Mouse (Mus musculus): ENCODE measurements around the gene Npff. TPM values are rescaled to one million over a fixed set of nuclear protein-coding genes. Genes with fewer than 3 reads are reported as not detected.

The Npff gene
- polyA plus RNA-seq, 1 experiment from 2014 or later, result 3.6 TPM

DNA sequence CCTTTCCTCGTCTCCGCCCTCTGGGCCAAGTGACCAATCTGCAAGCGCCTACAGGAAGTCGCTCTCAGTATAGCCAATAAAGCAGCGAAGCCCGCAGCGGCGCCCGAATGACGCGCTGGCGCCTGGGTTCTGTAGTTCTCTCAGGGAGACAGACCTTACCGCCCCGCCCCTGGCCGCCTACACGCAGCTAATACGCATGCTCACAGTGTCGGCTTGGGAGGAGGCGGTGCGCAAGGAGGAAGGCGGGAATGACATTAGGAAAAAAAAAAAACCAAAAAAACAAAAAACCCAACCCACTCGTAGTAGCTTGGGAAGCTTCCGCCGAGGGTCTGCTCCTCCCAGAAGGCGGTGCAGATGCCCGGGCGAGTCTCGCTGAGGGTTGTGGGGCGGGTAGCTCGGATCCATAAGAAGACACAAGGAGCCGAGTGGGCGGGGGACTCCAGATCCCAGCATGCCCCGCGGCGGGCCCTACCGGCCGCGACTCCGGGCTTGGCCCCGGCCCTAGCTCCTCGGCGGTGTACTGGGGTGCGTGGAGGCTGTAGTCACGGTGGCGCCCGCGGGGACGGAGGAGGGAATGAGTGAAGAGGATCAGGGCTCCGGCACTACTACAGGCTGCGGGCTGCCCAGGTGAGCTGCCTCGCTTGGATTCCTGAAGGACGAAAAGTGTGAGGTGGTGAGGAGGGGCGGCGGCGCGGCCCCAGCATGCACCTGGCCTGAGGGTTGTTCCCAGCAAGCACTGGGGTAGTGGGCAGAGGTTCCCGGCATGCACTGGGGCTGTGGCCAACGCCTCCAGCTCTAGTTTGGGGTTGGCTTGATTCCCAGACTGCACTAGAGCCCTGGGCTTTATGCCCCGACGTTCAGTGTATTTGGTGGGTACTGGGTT lies 6.5 kb downstream of the Npff start, which contains the start of gene Tarbp2:
Gene Tarbp2 (plus strand): TSS at position 217 of the 883 bp plus-strand sequence.
- peak within 1 kb of the TSS; percentile 99 for H3K27ac ChIP-seq
- H3K4me1 ChIP-seq, result peaks cover 40% of the 10 kb centered on the region
- H3K4me2 ChIP-seq (replicated peaks), result peak within 1 kb of the TSS; percentile 82
- no peaks in the 10 kb centered on the region for H3K27me3 ChIP-seq
- no peaks in the 10 kb centered on the region for H3K9me3 ChIP-seq (replicated peaks)
- peaks cover 16% of the 10 kb centered on the region for H3K36me3 ChIP-seq
- WGBS, result 1% methylated on average over 58 of the region's 60 CpGs
- H3K9ac ChIP-seq, result peak within 1 kb of the TSS; percentile 88
- H3K4me3 ChIP-seq, result peak within 1 kb of the TSS; percentile 55
- peak; percentile 93 for ATAC-seq (ENCODE audit: low FRiP score)

DNA sequence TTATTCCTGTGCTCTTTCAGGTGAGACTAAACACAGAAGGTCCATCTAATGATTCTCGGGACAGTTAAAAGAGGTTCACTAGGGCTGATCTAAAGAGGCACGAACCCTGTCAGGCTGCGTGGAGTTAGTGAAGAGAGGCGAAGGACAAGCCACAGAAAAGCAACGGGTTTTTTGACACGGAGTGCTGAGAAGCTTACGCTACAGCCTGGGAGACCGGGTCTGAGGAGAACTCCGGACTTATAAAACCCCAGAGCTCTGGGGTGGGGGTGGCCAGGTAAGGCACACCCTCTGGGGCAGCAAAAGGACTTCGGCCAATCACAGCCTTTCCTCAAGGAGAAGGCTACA lies 7.1 kb downstream of the Npff start:
- peak overlapping the region; percentile 55 for H3K4me3 ChIP-seq
- peak overlapping the region; percentile 82 for H3K4me2 ChIP-seq (replicated peaks)
- 0% methylated on average over 10 of the region's 10 CpGs for WGBS
- peaks cover 47% of the 10 kb centered on the region for H3K4me1 ChIP-seq
- H3K9me3 ChIP-seq (replicated peaks), result no peaks in the 10 kb centered on the region
- no peak for ATAC-seq (ENCODE audit: low FRiP score)
- peak overlapping the region; percentile 88 for H3K9ac ChIP-seq
- H3K27ac ChIP-seq, result peak overlapping the region; percentile 95
- H3K36me3 ChIP-seq, result peaks cover 15% of the 10 kb centered on the region
- no peaks in the 10 kb centered on the region for H3K27me3 ChIP-seq

GRCm38 (mm10) chr15:102516728-102517404 lies 7.9 kb downstream of the Npff start, which contains the start of gene Map3k12:
Gene Map3k12, minus strand, starts transcription at chr15:102517064.
- Histone ChIP-seq H3K27ac (peak within 1 kb of the TSS; percentile 99), H3K4me2 (replicated peaks) (peak within 1 kb of the TSS; percentile 82), H3K36me3 (peaks cover 7% of the 10 kb centered on the region), H3K27me3 (no peaks in the 10 kb centered on the region), H3K9ac (peak within 1 kb of the TSS; percentile 88), H3K9me3 (replicated peaks) (no peaks in the 10 kb centered on the region), H3K4me1 (peaks cover 54% of the 10 kb centered on the region), H3K4me3 (peak within 1 kb of the TSS; percentile 55)
- peak; percentile 15 for ATAC-seq (ENCODE audit: low FRiP score)
- WGBS, result 1% methylated on average over 43 of the region's 43 CpGs

DNA sequence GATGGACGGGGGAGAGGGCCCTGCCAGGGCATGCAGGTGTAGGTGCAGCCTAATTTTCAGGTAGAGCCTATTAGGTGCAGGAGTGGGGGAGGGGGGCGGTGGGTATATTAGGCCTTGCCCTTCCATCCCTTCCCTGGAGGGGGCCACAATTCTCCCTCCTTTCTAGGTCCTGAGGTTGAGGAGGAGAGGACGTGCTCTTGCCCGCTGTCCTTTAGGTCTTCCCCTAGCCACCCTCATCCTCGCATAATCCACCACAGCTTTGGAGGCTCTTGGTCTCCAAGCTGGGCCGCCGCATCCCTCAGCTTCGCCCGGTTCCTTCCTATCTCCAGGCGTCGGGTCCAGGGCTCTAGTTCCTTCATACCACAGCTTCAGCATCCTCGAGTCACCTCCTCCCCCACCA lies 8.4 kb downstream of the Npff start:
- Histone ChIP-seq H3K9ac (peak overlapping the region; percentile 88), H3K9me3 (replicated peaks) (no peaks in the 10 kb centered on the region), H3K27me3 (no peaks in the 10 kb centered on the region), H3K4me3 (peak overlapping the region; percentile 55), H3K36me3 (peaks cover 2% of the 10 kb centered on the region), H3K4me2 (replicated peaks) (peak overlapping the region; percentile 82), H3K4me1 (peaks cover 60% of the 10 kb centered on the region), H3K27ac (peak overlapping the region; percentile 95)
- WGBS, result 2% methylated on average over 12 of the region's 12 CpGs
- ATAC-seq (ENCODE audit: low FRiP score), result no peak

DNA sequence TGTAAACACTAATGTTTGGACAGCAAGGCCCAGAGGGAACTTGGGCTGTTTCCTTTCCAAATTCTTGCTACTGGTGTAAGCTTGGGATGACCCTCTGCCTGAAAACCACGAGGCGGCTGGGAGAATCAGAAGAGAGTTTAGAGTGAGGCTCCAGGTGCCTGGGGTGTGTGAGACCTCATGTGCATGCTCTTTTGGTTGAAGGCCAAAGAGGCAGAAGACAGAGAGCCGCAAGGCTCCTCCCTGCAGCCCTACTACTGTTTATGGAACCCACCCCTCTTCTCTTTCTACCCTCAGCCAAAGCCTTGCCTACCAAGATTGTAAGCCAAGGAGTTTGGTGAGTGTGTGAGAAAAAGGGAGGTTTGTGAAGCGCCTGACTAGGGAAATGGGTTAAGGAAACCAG lies 9.0 kb downstream of the Npff start:
- peak overlapping the region; percentile 95 for H3K27ac ChIP-seq
- peak overlapping the region; percentile 88 for H3K9ac ChIP-seq
- H3K4me1 ChIP-seq, result peaks cover 65% of the 10 kb centered on the region
- no peaks in the 10 kb centered on the region for H3K36me3 ChIP-seq
- no peaks in the 10 kb centered on the region for H3K9me3 ChIP-seq (replicated peaks)
- H3K27me3 ChIP-seq, result no peaks in the 10 kb centered on the region
- ATAC-seq (ENCODE audit: low FRiP score), result no peak
- H3K4me2 ChIP-seq (replicated peaks), result peak overlapping the region; percentile 82
- peak overlapping the region; percentile 55 for H3K4me3 ChIP-seq
- WGBS, result 44% methylated on average over 4 of the region's 4 CpGs

DNA sequence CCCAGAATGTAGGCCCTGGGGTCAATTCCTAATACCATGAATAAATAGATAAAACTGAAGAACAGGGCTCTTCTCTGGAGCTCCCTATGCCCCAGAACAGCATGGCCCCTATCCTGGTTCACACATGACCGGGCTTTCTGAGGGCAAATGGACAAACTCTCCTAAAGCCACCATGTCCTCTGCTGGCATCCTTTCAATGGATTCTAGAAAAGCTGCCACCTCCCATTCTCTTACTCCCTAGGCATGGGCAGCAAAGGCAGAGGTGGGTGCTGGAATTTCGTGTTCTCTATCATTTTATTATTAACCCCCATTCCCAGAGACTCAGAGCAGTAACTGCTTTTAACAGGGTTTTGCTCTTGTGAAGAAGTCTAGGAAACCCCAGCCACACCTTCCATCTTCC lies 9.5 kb downstream of the Npff start:
- Histone ChIP-seq H3K27me3 (no peaks in the 10 kb centered on the region), H3K9me3 (replicated peaks) (no peaks in the 10 kb centered on the region), H3K27ac (no peak overlapping the region), H3K4me1 (peaks cover 67% of the 10 kb centered on the region), H3K4me2 (replicated peaks) (peak overlapping the region; percentile 82), H3K36me3 (no peaks in the 10 kb centered on the region), H3K4me3 (peak overlapping the region; percentile 55; the same call in 1 of the 2 replicates), H3K9ac (no peak overlapping the region)
- 88% methylated on average over 2 of the region's 2 CpGs for WGBS
- no peak for ATAC-seq (ENCODE audit: low FRiP score)

DNA sequence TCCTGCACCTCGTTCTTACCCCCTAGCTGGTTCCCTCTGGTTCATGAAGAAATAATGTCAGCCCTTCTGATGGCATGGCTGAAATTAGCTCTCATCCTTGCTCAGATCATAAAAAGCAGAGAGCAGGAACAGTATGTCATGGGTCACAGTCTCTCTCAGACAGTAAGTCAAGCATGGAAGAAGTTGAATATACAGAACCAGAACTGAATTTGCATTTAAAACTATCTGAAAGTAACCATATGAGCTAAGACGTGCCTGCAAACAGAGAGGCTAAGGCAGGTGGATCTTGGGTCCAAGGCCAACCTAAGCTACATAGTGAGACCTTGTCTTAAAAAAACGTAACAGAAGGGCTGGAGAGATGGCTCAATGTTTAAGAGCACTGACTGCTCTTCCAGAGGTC lies 11.7 kb downstream of the Npff start:
- peak overlapping the region; percentile 50 for H3K9ac ChIP-seq
- no peak overlapping the region for H3K4me3 ChIP-seq
- H3K9me3 ChIP-seq (replicated peaks), result no peaks in the 10 kb centered on the region
- no peaks in the 10 kb centered on the region for H3K27me3 ChIP-seq
- 83% methylated on average over 3 of the region's 3 CpGs for WGBS
- peaks cover 65% of the 10 kb centered on the region for H3K4me1 ChIP-seq
- peak overlapping the region; percentile 89 for H3K27ac ChIP-seq
- 0 out of 2 replicates have a peak overlapping the region, but pooled peaks have one; percentile 83 for H3K4me2 ChIP-seq (replicated peaks)
- no peak for ATAC-seq (ENCODE audit: low FRiP score)
- H3K36me3 ChIP-seq, result no peaks in the 10 kb centered on the region

DNA sequence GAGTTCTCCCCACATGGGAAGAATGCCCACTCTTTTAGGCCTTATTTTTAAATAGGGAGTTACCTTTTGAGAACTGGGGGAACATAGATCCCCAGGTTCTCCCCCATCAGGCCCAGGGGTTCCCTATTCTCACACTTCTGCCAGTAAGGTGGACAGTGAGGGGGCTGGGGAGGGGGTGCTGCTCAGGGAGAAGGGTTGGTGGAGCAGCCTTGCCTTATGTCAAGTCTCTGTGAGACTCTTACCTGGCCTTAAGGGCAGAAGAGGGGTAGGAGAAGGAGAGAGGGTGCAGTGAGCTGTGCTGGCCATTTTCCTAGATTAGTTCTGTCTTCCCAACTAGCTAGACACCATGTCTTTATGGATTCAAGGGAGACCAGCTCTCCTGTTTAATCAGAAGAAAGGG lies 12.3 kb downstream of the Npff start:
- Histone ChIP-seq H3K4me1 (peaks cover 64% of the 10 kb centered on the region), H3K36me3 (peaks cover 1% of the 10 kb centered on the region; the same call in 1 of the 2 replicates), H3K27ac (peak overlapping the region; percentile 89), H3K4me3 (no peak overlapping the region), H3K27me3 (no peaks in the 10 kb centered on the region), H3K9me3 (replicated peaks) (no peaks in the 10 kb centered on the region), H3K4me2 (replicated peaks) (peak overlapping the region; percentile 83), H3K9ac (peak overlapping the region; percentile 50)
- no peak for ATAC-seq (ENCODE audit: low FRiP score)

DNA sequence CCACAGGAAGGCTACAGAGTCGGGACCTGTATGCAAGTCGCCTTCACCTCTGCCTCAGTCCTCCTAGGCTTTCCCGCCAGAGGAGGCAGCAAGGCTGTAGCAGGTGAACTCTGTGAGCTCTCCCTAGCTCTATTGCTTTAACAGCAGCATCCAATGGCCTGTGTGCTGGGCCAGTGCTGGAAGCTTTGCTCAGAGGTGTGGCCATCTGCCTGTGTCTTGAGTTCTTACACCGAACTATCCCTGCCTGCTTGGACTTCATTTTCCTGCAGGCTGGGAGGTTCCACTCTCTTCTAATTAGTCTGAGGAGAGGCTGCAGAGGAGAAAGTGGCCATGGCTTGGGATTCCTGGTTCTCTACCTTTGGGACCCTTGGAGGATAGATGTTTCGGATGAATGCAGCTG lies 12.7 kb downstream of the Npff start:
- WGBS, result 24% methylated on average over 5 of the region's 5 CpGs
- no peaks in the 10 kb centered on the region for H3K27me3 ChIP-seq
- H3K4me1 ChIP-seq, result peaks cover 63% of the 10 kb centered on the region
- H3K36me3 ChIP-seq, result peaks cover 4% of the 10 kb centered on the region; the same call in 1 of the 2 replicates
- peak overlapping the region; percentile 50 for H3K9ac ChIP-seq
- peak overlapping the region; percentile 83 for H3K4me2 ChIP-seq (replicated peaks)
- H3K4me3 ChIP-seq, result peak overlapping the region; percentile 8; the same call in 1 of the 2 replicates
- no peaks in the 10 kb centered on the region for H3K9me3 ChIP-seq (replicated peaks)
- no peak for ATAC-seq (ENCODE audit: low FRiP score)
- H3K27ac ChIP-seq, result peak overlapping the region; percentile 89

- peaks cover 63% of the 10 kb centered on the region for H3K4me1 ChIP-seq
Measured at GRCm38 (mm10) chr15:102511285-102511833, 13.4 kb downstream of the Npff start.

GRCm38 (mm10) chr15:102510590-102511284 lies 14.0 kb downstream of the Npff start:
- WGBS, result 3% methylated on average over 34 of the region's 34 CpGs
- ATAC-seq (ENCODE audit: low FRiP score), result peak; percentile 94
- H3K4me1 ChIP-seq, result peaks cover 57% of the 10 kb centered on the region

More at GRCm38 (mm10) chr15:102511285-102511833, 13.4 kb downstream of the Npff start:
- Histone ChIP-seq H3K27me3 (no peaks in the 10 kb centered on the region), H3K9ac (peak overlapping the region; percentile 50; the same call in 1 of the 2 replicates), H3K4me2 (replicated peaks) (peak overlapping the region; percentile 83), H3K4me3 (peak overlapping the region; percentile 58; the same call in 1 of the 2 replicates), H3K9me3 (replicated peaks) (no peaks in the 10 kb centered on the region), H3K36me3 (peaks cover 4% of the 10 kb centered on the region; the same call in 1 of the 2 replicates), H3K27ac (peak overlapping the region; percentile 89)
- WGBS, result 7% methylated on average over 6 of the region's 6 CpGs
- peak; percentile 35 for ATAC-seq (ENCODE audit: low FRiP score)

More at GRCm38 (mm10) chr15:102510590-102511284, 14.0 kb downstream of the Npff start:
- peak overlapping the region; percentile 70 for H3K9ac ChIP-seq
- peaks cover 6% of the 10 kb centered on the region; the same call in 1 of the 2 replicates for H3K36me3 ChIP-seq
- no peaks in the 10 kb centered on the region for H3K9me3 ChIP-seq (replicated peaks)
- peak overlapping the region; percentile 58 for H3K4me3 ChIP-seq
- peak overlapping the region; percentile 83 for H3K4me2 ChIP-seq (replicated peaks)
- H3K27ac ChIP-seq, result peak overlapping the region; percentile 89
- H3K27me3 ChIP-seq, result no peaks in the 10 kb centered on the region

Data from hindbrain, embryonic 12.5 days (tissue).